Mouse (Mus musculus) forebrain, embryonic 15.5 days (tissue): ENCODE data around the gene Paqr9. TPM values are rescaled to one million over a fixed set of nuclear protein-coding genes. Genes with fewer than 3 reads are reported as not detected.

Experiments used
- ATAC-seq: fragments of 200-750 bp; cut with Nextera tagmentation; replicated peaks from 2 replicates; pipeline ENCODE4 v1.8.0; 2017; ENCODE audit warnings: mild to moderate bottlenecking, moderate TSS enrichment, moderate library complexity
- H3K27ac ChIP-seq: fragments of 300-500 bp; sonication (generic); replicated peaks from 2 replicates; pipeline ENCODE4 v1.5.1; 2015; ENCODE audit warnings: mild to moderate bottlenecking, inconsistent platforms
- H3K27me3 ChIP-seq: fragments of 300-500 bp; sonication (generic); 2 replicates; pipeline ENCODE4 v1.6.1; 2015; ENCODE audit warnings: inconsistent platforms
- H3K36me3 ChIP-seq: fragments of 300-500 bp; sonication (generic); 2 replicates; pipeline ENCODE4 v1.6.1; 2015; ENCODE audit warnings: mild to moderate bottlenecking, inconsistent platforms
- H3K4me1 ChIP-seq: fragments of 300-500 bp; sonication (generic); 2 replicates; pipeline ENCODE4 v1.6.1; 2015; ENCODE audit warnings: inconsistent platforms
- H3K4me2 ChIP-seq: fragments of 300-500 bp; sonication (generic); replicated peaks from 2 replicates; pipeline ENCODE4 v1.6.1; 2015; ENCODE audit warnings: mild to moderate bottlenecking, inconsistent platforms
- H3K4me3 ChIP-seq: fragments of 300-500 bp; sonication (generic); 2 replicates; pipeline ENCODE4 v1.5.1; 2015; ENCODE audit warnings: mild to moderate bottlenecking, inconsistent platforms
- H3K9ac ChIP-seq: fragments of 300-500 bp; sonication (generic); replicated peaks from 2 replicates; pipeline ENCODE4 v1.6.1; 2015; ENCODE audit warnings: mild to moderate bottlenecking, inconsistent platforms
- H3K9me3 ChIP-seq: fragments of 300-500 bp; sonication (generic); 2 replicates; pipeline ENCODE4 v1.6.1; 2016; ENCODE audit warnings: inconsistent platforms
- WGBS: fragments of 180-500 bp; shearing (Covaris S2); methylation state at CpG from one replicate; pipeline ENCODE4 v1.1.7; 2015; ENCODE audit warnings: mixed read lengths; 5-methylcytosine and 5-hydroxymethylcytosine counted together
- polyA plus RNA-seq: library from polyadenylated mRNA; unstranded; fragments of >200 nt; fragmentation: Nextera tagmentation; extraction: Ambion mirVana; gene quantifications from 2 replicates; pipeline ENCODE4 v1.2.1, GENCODE M21; 2015

Gene Paqr9
- polyA plus RNA-seq, 1 experiment from 2014 or later = 3.2 TPM

DNA sequence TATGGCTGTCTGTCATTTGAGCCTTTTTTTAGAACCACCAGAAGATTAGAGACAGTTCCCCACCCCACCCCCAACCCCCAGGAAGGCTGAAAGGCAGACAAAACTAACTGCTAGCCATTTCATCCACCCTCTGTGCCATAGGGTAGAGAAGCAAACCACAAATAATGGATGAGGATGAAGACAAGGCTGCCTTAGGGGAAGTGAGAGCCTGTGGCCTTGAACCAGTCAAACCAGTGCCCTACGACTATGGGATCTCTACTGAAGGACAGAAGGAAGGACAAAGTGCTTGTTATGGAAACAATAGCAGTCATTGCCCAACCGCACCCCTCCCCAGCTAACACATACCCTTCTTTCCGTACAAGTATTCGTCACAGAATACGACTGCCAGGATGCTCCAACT is 9.8 kb downstream of the Paqr9 start:
- no peak overlapping the region for H3K27ac ChIP-seq
- no peaks in the 10 kb centered on the region for H3K27me3 ChIP-seq
- no peak overlapping the region for H3K4me2 ChIP-seq
- H3K9ac ChIP-seq = no peak overlapping the region
- 97% methylated on average over 5 of the region's 5 CpGs for WGBS
- no peak overlapping the region for H3K4me3 ChIP-seq
- H3K9me3 ChIP-seq = no peaks in the 10 kb centered on the region
- no peak for ATAC-seq
- no peaks in the 10 kb centered on the region for H3K4me1 ChIP-seq
- H3K36me3 ChIP-seq = no peaks in the 10 kb centered on the region

DNA sequence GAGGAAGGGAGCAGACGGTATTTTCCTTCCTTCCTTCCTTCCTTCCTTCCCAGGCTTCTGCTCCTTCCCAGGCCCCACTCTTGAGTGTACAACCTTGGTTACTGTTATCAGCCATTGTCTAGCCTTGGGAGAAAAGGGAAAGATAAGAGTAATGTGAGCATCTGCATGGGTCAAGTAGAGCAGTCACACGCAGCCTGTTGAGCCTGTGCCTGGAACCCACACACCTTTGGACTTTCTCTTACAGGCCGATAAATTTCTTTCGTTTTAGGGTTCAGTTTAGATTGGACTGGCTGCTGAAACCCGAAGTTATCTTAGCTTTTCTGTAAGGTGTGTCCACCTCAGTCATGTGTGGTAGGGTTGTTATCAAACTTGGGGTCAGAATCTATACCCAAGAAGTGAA is 10.5 kb downstream of the Paqr9 start:
- Histone ChIP-seq H3K27me3 (no peaks in the 10 kb centered on the region), H3K36me3 (no peaks in the 10 kb centered on the region), H3K9ac (no peak overlapping the region), H3K27ac (no peak overlapping the region), H3K4me2 (no peak overlapping the region), H3K4me3 (no peak overlapping the region), H3K9me3 (no peaks in the 10 kb centered on the region), H3K4me1 (no peaks in the 10 kb centered on the region)
- 89% methylated on average over 5 of the region's 5 CpGs for WGBS
- no peak for ATAC-seq

DNA sequence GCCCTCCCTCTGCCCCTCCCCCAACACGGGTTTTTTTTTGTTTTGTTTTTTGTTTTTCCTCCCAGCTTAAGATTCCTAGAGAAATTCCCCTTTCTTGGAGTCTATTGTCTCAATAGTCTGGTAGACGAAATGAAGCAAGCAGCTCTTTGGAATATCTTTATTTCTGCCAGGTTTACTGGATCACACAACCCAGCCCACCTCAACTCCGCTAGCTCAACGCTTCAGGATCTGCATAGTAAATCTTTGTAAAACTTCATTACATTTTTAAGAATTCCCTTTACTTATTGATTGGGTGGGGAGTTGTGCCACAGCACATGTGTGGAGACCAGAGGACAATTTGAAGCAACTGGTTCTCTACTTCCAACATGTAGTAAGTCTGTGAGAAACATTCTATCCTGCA is 11.1 kb downstream of the Paqr9 start:
- 82% methylated on average over 4 of the region's 4 CpGs for WGBS

GRCm38 (mm10) chr9:95571494-95571893 is 12.0 kb downstream of the Paqr9 start:
- Histone ChIP-seq H3K4me1 (no peaks in the 10 kb centered on the region), H3K9ac (no peak overlapping the region), H3K27ac (no peak overlapping the region), H3K27me3 (no peaks in the 10 kb centered on the region), H3K9me3 (no peaks in the 10 kb centered on the region), H3K36me3 (no peaks in the 10 kb centered on the region), H3K4me3 (no peak overlapping the region), H3K4me2 (no peak overlapping the region)
- WGBS = 72% methylated on average over 4 of the region's 4 CpGs
- no peak for ATAC-seq

More for the DNA sequence above, 11.1 kb downstream of the Paqr9 start:
- Histone ChIP-seq H3K27ac (no peak overlapping the region), H3K4me2 (no peak overlapping the region), H3K4me1 (no peaks in the 10 kb centered on the region), H3K4me3 (no peak overlapping the region), H3K9me3 (no peaks in the 10 kb centered on the region), H3K36me3 (no peaks in the 10 kb centered on the region), H3K9ac (no peak overlapping the region), H3K27me3 (no peaks in the 10 kb centered on the region)
- no peak for ATAC-seq

- no peak overlapping the region for H3K4me3 ChIP-seq
- H3K27me3 ChIP-seq = no peaks in the 10 kb centered on the region
- H3K9ac ChIP-seq = no peak overlapping the region
- no peak overlapping the region for H3K27ac ChIP-seq
- H3K4me1 ChIP-seq = no peaks in the 10 kb centered on the region
- H3K4me2 ChIP-seq = no peak overlapping the region
- no peaks in the 10 kb centered on the region for H3K9me3 ChIP-seq
- WGBS = 81% methylated on average over 5 of the region's 5 CpGs
- no peak for ATAC-seq
- H3K36me3 ChIP-seq = no peaks in the 10 kb centered on the region
These were observed 13.1 kb downstream of the Paqr9 start for GRCm38 (mm10) chr9:95572558-95572957.

- Histone ChIP-seq H3K36me3 (no peaks in the 10 kb centered on the region), H3K9ac (no peak overlapping the region), H3K4me1 (no peaks in the 10 kb centered on the region), H3K27me3 (no peaks in the 10 kb centered on the region), H3K4me3 (no peak overlapping the region), H3K4me2 (no peak overlapping the region), H3K9me3 (no peaks in the 10 kb centered on the region), H3K27ac (no peak overlapping the region)
- 81% methylated on average over 4 of the region's 4 CpGs for WGBS
- ATAC-seq = no peak
These were observed 14.7 kb downstream of the Paqr9 start for GRCm38 (mm10) chr9:95574116-95574515.

DNA sequence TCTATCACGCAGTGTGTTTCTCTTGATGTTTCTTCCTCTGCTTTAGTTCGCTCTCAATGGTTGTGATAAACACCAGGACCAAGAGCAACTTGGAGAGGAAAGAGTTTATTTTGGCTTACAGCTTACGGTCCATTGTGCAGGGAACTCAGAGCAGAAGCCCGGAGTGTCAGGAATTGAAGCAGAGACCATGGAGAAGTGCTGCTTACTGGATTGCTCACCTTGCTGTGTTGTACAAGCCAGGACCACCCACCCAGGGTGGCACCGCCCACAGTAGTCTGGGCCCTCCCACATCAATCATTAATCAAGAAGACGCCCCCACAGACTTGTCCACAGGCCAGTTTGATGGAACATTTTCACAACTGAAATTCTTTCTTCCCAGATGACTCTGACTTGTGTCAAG is 18.0 kb downstream of the Paqr9 start:
- Histone ChIP-seq H3K27ac (no peak overlapping the region), H3K4me3 (no peak overlapping the region), H3K9ac (no peak overlapping the region), H3K4me2 (no peak overlapping the region), H3K9me3 (no peaks in the 10 kb centered on the region), H3K4me1 (peaks cover 7% of the 10 kb centered on the region), H3K27me3 (no peaks in the 10 kb centered on the region), H3K36me3 (no peaks in the 10 kb centered on the region)
- ATAC-seq = no peak
- WGBS = 95% methylated on average over 6 of the region's 6 CpGs

GRCm38 (mm10) chr9:95578366-95578895 is 19.0 kb downstream of the Paqr9 start:
- Histone ChIP-seq H3K27me3 (no peaks in the 10 kb centered on the region), H3K4me3 (no peak overlapping the region), H3K4me2 (no peak overlapping the region), H3K4me1 (peaks cover 7% of the 10 kb centered on the region), H3K27ac (no peak overlapping the region), H3K9ac (no peak overlapping the region), H3K36me3 (no peaks in the 10 kb centered on the region), H3K9me3 (no peaks in the 10 kb centered on the region)
- ATAC-seq = no peak
- WGBS = 86% methylated on average over 5 of the region's 5 CpGs

GRCm38 (mm10) chr9:95581021-95581757 is 21.7 kb downstream of the Paqr9 start:
- Histone ChIP-seq H3K9ac (no peak overlapping the region), H3K36me3 (no peaks in the 10 kb centered on the region), H3K27ac (no peak overlapping the region), H3K4me2 (no peak overlapping the region), H3K9me3 (no peaks in the 10 kb centered on the region), H3K4me1 (peaks cover 7% of the 10 kb centered on the region), H3K4me3 (no peak overlapping the region), H3K27me3 (no peaks in the 10 kb centered on the region)
- ATAC-seq = no peak
- 62% methylated on average over 16 of the region's 16 CpGs for WGBS

GRCm38 (mm10) chr9:95581758-95582515 is 22.5 kb downstream of the Paqr9 start:
- Histone ChIP-seq H3K9ac (no peak overlapping the region; the same call in 1 of the 2 replicates), H3K36me3 (no peaks in the 10 kb centered on the region), H3K27ac (no peak overlapping the region), H3K4me1 (peaks cover 7% of the 10 kb centered on the region), H3K4me2 (peak overlapping the region; percentile 36), H3K9me3 (no peaks in the 10 kb centered on the region), H3K27me3 (no peaks in the 10 kb centered on the region), H3K4me3 (peak overlapping the region; percentile 23)
- 6% methylated on average over 20 of the region's 20 CpGs for WGBS
- ATAC-seq = 0 out of 2 replicates have a peak, but pooled peaks have one; percentile 23

GRCm38 (mm10) chr9:95582555-95582954 is 23.1 kb downstream of the Paqr9 start:
- Histone ChIP-seq H3K4me3 (no peak overlapping the region), H3K27me3 (no peaks in the 10 kb centered on the region), H3K4me2 (no peak overlapping the region), H3K36me3 (no peaks in the 10 kb centered on the region), H3K27ac (no peak overlapping the region), H3K4me1 (peaks cover 7% of the 10 kb centered on the region), H3K9ac (no peak overlapping the region), H3K9me3 (no peaks in the 10 kb centered on the region)
- 6% methylated on average over 8 of the region's 8 CpGs for WGBS
- ATAC-seq = no peak

DNA sequence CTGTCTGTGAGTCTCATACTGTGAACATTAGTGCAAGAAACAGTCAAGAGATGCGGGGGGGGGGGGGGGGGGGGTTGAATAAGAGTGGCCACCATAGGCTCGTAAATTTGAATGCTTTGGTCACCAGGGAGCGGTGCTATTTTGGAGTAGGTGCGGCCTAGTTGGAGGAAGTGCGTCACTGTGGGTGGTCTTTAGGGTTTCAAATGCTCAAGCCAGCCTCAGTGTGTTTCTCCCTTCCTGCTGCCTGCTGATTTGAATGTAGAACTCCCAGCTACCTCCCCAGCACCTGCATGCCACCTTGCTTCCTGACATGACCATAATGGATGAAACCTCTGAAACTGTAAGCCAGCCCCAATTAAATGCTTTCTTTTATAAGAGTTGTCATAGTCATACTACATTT is 26.6 kb downstream of the Paqr9 start:
- ATAC-seq = no peak
- Histone ChIP-seq H3K4me1 (peaks cover 7% of the 10 kb centered on the region), H3K9me3 (no peaks in the 10 kb centered on the region), H3K4me3 (no peak overlapping the region), H3K27me3 (no peaks in the 10 kb centered on the region), H3K27ac (no peak overlapping the region), H3K36me3 (no peaks in the 10 kb centered on the region), H3K9ac (no peak overlapping the region), H3K4me2 (no peak overlapping the region)
- 76% methylated on average over 5 of the region's 5 CpGs for WGBS
